Mouse (Mus musculus): Measurements from ENCODE around the gene Thap4. TPM values are rescaled to one million over a fixed set of nuclear protein-coding genes. Genes with fewer than 3 reads are reported as not detected.
A peak's percentile ranks its signal among the peaks of the same experiment; 100 is the strongest.

Gene Thap4
- polyA plus RNA-seq (2014; fragmentation: Nextera tagmentation; extraction: Ambion mirVana) = 58.6 and 64.8 TPM in 2 replicates

DNA sequence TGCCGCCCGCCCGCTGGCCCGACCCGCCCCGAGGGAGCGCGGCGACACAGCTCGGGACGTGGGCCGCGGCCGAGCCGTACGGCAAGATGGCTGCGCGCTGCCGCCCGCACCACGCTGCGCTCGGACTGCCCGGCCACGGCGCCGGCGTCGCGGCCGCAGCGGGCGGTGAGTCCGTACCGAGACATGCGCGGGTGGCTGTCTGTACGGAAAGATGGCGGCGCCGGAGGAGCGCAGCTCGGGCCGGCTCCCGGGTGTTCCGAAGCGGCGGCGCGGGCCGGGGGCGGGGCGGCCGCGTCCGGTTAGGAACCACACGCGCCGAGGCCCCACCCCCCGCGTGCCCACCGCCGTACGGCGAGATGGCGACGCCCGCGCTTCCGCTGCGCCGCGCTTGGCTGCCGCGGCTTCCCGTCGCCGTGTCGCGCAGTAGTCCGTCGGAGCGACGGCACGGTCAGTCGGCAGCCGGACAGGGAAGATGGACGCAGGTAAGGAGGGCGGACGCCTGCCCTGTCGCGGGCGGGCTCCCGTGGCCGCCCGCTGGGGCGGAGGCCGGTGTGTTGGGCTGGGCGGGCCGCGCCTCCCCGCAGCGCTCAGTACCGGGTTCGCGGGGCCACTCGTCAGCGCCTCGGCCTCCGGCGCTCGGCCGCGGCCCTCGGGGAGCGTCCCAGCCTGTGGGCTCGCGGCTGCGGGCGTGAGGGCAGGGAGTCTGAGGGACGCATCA lies at the start of gene Thap4:
TSS of gene Thap4 (minus strand) at position 292 of the 718 bp plus-strand sequence.
- WGBS = under 1% methylated on average over 94 of the region's 121 CpGs
- Histone ChIP-seq H3K4me3 (ENCODE audit: low read length) (peak within 1 kb of the TSS; percentile 75), H3K4me1 (ENCODE audit: control insufficient read depth, insufficient read depth, low read length) (peaks cover 7% of the 10 kb centered on the region; the same call in 1 of the 2 replicates), H3K36me3 (ENCODE audit: control insufficient read depth, insufficient read depth, low read length) (peaks cover 10% of the 10 kb centered on the region), H3K4me2 (replicated peaks; ENCODE audit: low read depth, low read length) (peak within 1 kb of the TSS; percentile 80), H3K9ac (ENCODE audit: low read depth, low read length) (peak within 1 kb of the TSS; percentile 90), H3K27ac (ENCODE audit: low read depth, low read length) (peak within 1 kb of the TSS; percentile 88), H3K27me3 (ENCODE audit: control insufficient read depth, insufficient read depth, low read length) (no peaks in the 10 kb centered on the region), H3K9me3 (ENCODE audit: control insufficient read depth, low read length) (no peaks in the 10 kb centered on the region)
- ATAC-seq (ENCODE audit: low FRiP score, low TSS enrichment) = peak; percentile 91

DNA sequence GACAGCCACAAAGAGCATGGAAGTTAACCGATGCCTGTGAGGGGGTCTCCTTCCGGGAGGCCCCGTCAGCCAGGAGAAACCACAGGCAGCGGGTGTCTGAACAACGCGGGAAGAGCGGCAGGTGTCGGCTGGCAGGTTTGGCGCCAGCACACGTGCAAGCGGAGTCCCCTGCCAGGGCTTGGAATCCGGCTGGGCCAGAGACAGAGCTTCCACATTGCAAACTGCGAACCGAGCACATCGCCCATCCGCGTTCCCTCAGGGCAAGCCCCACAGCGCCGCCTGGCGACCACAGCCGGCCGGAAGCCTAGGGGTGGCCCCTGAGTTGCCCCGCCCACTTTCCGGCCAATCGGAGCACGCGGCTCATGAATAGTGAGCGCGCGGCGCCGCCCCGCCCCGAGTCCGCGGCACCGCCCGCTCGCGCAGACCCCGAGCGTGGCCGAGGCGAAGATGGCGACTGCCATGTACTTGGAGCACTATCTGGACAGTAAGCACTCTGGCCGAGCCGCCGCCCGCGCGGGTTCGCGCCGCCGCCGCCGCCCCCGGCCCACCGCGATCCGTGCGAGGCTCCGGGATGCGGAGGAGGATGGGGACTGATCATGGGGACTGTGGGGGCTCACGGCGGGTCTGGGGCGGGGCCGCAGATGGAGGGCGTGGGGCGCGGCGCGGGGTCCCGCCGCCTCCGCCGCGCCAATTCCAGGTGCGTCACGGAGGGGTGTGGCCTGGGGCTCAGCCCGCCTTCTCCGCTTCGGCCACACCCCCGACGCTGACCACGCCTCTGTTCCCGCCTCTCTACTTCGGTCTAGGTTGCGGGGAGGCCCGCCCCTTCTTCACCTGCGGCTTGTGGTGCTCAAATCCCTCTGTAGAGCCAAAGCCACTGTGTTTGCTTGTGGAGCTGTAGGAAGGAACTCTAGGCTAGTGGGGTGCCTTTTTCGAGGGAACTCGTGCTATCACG lies 49.2 kb upstream of the Thap4 start, which contains the start of gene Ing5:
TSS of gene Ing5 (plus strand) at position 410 of the 952 bp plus-strand sequence.
- Histone ChIP-seq H3K4me1 (ENCODE audit: control insufficient read depth, insufficient read depth, low read length) (peaks cover 22% of the 10 kb centered on the region), H3K27ac (ENCODE audit: low read depth, low read length) (peak within 1 kb of the TSS; percentile 95), H3K4me3 (ENCODE audit: low read length) (peak within 1 kb of the TSS; percentile 81), H3K4me2 (replicated peaks; ENCODE audit: low read depth, low read length) (peak within 1 kb of the TSS; percentile 69), H3K27me3 (ENCODE audit: control insufficient read depth, insufficient read depth, low read length) (no peaks in the 10 kb centered on the region), H3K9ac (ENCODE audit: low read depth, low read length) (peak within 1 kb of the TSS; percentile 91), H3K9me3 (ENCODE audit: control insufficient read depth, low read length) (no peaks in the 10 kb centered on the region), H3K36me3 (ENCODE audit: control insufficient read depth, insufficient read depth, low read length) (peaks cover 45% of the 10 kb centered on the region)
- WGBS = under 1% methylated on average over 89 of the region's 94 CpGs
- peak; percentile 95 for ATAC-seq (ENCODE audit: low FRiP score, low TSS enrichment)

DNA sequence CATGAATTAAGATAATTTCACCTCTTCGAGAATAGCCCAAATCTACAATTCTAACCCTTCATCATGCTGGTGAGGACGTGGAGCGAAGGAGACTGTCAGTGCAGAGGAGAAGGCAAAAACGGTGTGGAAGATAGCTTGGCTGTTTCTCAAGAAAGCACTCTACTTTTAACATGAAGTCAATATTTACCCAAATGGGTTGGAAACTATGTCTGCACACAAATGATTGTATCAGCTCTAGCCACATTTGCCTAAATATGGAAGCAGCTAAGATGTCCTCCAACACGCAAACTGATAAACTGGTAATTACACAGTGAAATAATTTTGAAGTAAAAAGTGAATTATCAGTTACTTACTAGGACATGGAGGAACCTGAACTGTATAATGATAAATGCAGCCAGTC lies 48.1 kb upstream of the Thap4 start:
- H3K9me3 ChIP-seq (ENCODE audit: control insufficient read depth, low read length) = no peaks in the 10 kb centered on the region
- H3K4me2 ChIP-seq (replicated peaks; ENCODE audit: low read depth, low read length) = peak overlapping the region; percentile 69
- no peaks in the 10 kb centered on the region for H3K27me3 ChIP-seq (ENCODE audit: control insufficient read depth, insufficient read depth, low read length)
- ATAC-seq (ENCODE audit: low FRiP score, low TSS enrichment) = no peak
- no peak overlapping the region; the same call in 1 of the 2 replicates for H3K9ac ChIP-seq (ENCODE audit: low read depth, low read length)
- H3K4me1 ChIP-seq (ENCODE audit: control insufficient read depth, insufficient read depth, low read length) = peaks cover 22% of the 10 kb centered on the region
- H3K36me3 ChIP-seq (ENCODE audit: control insufficient read depth, insufficient read depth, low read length) = peaks cover 44% of the 10 kb centered on the region
- WGBS = 85% methylated on average over 5 of the region's 5 CpGs
- H3K4me3 ChIP-seq (ENCODE audit: low read length) = peak overlapping the region; percentile 81; the same call in 1 of the 2 replicates
- H3K27ac ChIP-seq (ENCODE audit: low read depth, low read length) = no peak overlapping the region

DNA sequence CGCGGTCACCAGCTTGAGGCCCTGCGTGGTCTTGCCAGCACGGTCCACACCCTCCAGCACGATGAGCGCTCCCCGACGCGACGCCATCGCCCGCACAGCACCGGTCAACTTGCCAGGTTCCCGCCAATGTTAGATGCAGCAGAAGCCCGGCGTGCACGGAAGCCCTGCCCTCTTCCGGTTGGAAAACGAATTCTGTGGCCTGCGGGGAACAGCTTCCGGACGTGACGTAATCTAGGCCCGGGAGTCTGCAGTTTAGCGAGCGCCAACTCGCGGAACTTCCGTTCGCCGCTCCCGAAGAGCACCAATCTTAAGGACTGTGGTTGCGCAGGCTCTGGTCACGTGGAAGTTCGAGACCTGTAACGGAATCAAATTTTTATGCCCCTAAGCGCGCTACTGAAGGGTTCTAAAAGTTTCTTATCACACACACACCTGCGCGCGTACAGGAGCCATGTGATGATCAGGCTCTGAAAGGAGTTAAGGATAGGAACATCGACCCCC lies 47.1 kb upstream of the Thap4 start, which contains the start of gene Dtymk:
TSS of gene Dtymk (minus strand) at position 194 of the 498 bp plus-strand sequence.
- Histone ChIP-seq H3K27ac (ENCODE audit: low read depth, low read length) (peak within 1 kb of the TSS; percentile 91), H3K9ac (ENCODE audit: low read depth, low read length) (peak within 1 kb of the TSS; percentile 81), H3K36me3 (ENCODE audit: control insufficient read depth, insufficient read depth, low read length) (peaks cover 44% of the 10 kb centered on the region), H3K4me1 (ENCODE audit: control insufficient read depth, insufficient read depth, low read length) (peaks cover 22% of the 10 kb centered on the region), H3K4me2 (replicated peaks; ENCODE audit: low read depth, low read length) (peak within 1 kb of the TSS; percentile 69), H3K9me3 (ENCODE audit: control insufficient read depth, low read length) (no peaks in the 10 kb centered on the region), H3K4me3 (ENCODE audit: low read length) (peak within 1 kb of the TSS; percentile 75), H3K27me3 (ENCODE audit: control insufficient read depth, insufficient read depth, low read length) (no peaks in the 10 kb centered on the region)
- under 1% methylated on average over 42 of the region's 42 CpGs for WGBS
- peak; percentile 52 for ATAC-seq (ENCODE audit: low FRiP score, low TSS enrichment)

DNA sequence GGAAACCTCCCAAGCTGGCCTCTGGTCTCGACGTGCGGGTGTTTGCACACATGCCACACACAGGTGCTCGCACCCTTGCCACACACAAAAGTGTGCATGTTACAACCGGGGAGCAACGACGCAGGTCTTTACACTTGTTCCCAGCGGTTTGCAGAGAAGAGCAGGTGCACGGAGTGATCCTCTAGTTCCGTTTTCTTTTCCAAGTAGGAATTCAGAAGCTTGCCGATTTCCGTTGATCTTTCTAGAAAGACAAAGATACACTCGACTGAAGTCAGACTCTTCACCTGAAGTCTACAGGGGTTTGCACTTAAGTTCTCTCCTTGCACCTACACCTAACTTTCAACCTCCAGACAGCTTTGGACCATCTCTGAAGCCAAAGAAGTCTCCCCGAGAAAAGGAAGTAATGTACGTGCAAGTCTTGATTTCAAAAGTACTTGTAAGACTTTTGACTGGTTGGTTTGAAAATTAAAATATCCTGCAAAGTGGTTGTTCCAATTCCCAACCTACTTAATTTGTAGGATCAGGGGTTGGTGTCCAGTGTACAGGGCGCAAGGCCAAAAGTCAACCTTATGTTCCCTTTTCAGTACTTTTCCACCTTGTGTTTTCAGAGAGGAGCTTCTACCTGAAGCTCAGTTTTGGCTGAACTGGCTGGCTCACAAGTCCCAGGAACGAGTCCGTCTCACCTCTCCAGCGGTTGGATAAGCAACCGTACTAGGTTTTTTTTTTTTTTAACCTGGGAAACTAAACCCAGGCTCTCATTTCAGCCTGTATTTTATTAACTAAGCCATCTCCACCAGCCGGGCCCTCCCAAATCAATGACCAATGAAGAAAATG lies 46.2 kb upstream of the Thap4 start:
- Histone ChIP-seq H3K27ac (ENCODE audit: low read depth, low read length) (peak overlapping the region; percentile 86; the same call in 1 of the 2 replicates), H3K4me3 (ENCODE audit: low read length) (peak overlapping the region; percentile 75)
- 73% methylated on average over 21 of the region's 21 CpGs for WGBS

DNA sequence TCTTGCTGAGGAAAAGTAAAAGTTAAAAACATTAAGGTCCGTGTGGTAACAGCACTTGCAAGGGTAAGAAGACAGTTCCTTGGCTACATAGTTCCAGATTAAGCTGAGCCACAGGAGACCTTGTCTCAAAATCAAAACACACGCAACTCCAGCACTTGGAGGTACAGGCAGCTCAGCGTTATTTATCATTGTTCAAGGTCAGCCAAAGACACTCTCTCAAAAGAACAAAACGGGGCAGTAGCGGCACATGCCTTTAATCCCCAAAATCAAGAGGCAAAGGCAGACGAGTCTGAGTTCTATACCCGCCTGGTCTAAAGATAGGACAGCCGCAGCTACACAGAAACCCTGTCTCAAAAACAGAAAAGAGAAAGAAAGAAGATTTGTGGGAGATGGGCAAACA lies 41.2 kb upstream of the Thap4 start:
- Histone ChIP-seq H3K4me2 (replicated peaks; ENCODE audit: low read depth, low read length) (no peak overlapping the region), H3K9me3 (ENCODE audit: control insufficient read depth, low read length) (no peaks in the 10 kb centered on the region), H3K27me3 (ENCODE audit: control insufficient read depth, insufficient read depth, low read length) (no peaks in the 10 kb centered on the region), H3K9ac (ENCODE audit: low read depth, low read length) (no peak overlapping the region), H3K27ac (ENCODE audit: low read depth, low read length) (no peak overlapping the region), H3K36me3 (ENCODE audit: control insufficient read depth, insufficient read depth, low read length) (peaks cover 76% of the 10 kb centered on the region), H3K4me1 (ENCODE audit: control insufficient read depth, insufficient read depth, low read length) (no peaks in the 10 kb centered on the region), H3K4me3 (ENCODE audit: low read length) (no peak overlapping the region)
- 87% methylated on average over 8 of the region's 8 CpGs for whole genome bisulfite sequencing
- ATAC-seq (ENCODE audit: low FRiP score, low TSS enrichment) = no peak

More for the DNA sequence above, 46.2 kb upstream of the Thap4 start:
- Histone ChIP-seq H3K4me2 (replicated peaks; ENCODE audit: low read depth, low read length) (peak overlapping the region; percentile 64), H3K9me3 (ENCODE audit: control insufficient read depth, low read length) (no peaks in the 10 kb centered on the region), H3K4me1 (ENCODE audit: control insufficient read depth, insufficient read depth, low read length) (peaks cover 22% of the 10 kb centered on the region), H3K27me3 (ENCODE audit: control insufficient read depth, insufficient read depth, low read length) (no peaks in the 10 kb centered on the region), H3K36me3 (ENCODE audit: control insufficient read depth, insufficient read depth, low read length) (peaks cover 35% of the 10 kb centered on the region), H3K9ac (ENCODE audit: low read depth, low read length) (peak overlapping the region; percentile 81)
- no peak for ATAC-seq (ENCODE audit: low FRiP score, low TSS enrichment)

DNA sequence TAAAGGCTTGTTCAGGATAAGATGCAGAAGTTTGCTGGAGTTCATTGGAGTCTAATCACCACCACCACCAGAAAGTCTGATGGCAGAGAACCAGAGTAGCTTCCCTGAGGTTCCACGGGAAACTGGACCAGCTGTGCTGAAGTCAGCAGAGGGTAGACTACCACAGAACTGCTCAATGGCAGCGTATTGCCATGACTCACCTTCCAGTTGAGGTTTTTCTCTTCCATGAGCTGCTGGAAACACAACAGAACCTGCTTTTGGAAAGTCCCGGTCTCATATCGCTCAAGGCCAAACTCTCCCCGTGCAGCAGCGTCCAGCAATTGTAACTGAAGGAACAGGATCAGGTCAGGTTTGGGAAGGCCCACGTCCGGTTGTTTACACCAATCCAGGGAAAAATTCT lies 39.9 kb upstream of the Thap4 start:
- H3K27me3 ChIP-seq (ENCODE audit: control insufficient read depth, insufficient read depth, low read length) = no peaks in the 10 kb centered on the region
- no peak overlapping the region for H3K27ac ChIP-seq (ENCODE audit: low read depth, low read length)
- H3K9me3 ChIP-seq (ENCODE audit: control insufficient read depth, low read length) = no peaks in the 10 kb centered on the region
- 94% methylated on average over 8 of the region's 8 CpGs for WGBS
- peaks cover 70% of the 10 kb centered on the region for H3K36me3 ChIP-seq (ENCODE audit: control insufficient read depth, insufficient read depth, low read length)
- ATAC-seq (ENCODE audit: low FRiP score, low TSS enrichment) = no peak
- H3K4me2 ChIP-seq (replicated peaks; ENCODE audit: low read depth, low read length) = no peak overlapping the region
- H3K4me1 ChIP-seq (ENCODE audit: control insufficient read depth, insufficient read depth, low read length) = no peaks in the 10 kb centered on the region
- H3K4me3 ChIP-seq (ENCODE audit: low read length) = no peak overlapping the region
- no peak overlapping the region for H3K9ac ChIP-seq (ENCODE audit: low read depth, low read length)

DNA sequence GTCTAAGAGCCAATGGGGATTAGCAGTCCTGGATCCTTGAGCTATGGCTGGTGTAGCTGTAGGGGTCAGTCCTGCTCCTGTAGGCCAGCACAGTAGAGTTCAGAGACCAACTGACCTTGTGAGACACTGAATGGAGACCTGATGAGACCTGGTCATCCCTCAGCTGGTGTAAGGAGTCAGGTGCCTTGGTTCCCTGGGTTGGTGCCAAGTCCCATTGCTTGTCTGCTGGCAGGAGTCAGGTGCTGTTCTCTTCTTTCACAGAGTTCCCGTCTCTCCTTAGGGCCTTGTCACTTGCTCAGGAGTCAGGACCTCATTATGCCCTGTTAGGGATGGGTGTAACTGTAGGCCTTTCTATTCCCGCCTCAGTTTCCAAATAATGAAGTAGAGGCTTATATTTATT lies 32.2 kb upstream of the Thap4 start:
- H3K27me3 ChIP-seq (ENCODE audit: control insufficient read depth, insufficient read depth, low read length) = no peaks in the 10 kb centered on the region
- no peak overlapping the region for H3K9ac ChIP-seq (ENCODE audit: low read depth, low read length)
- H3K4me2 ChIP-seq (replicated peaks; ENCODE audit: low read depth, low read length) = no peak overlapping the region
- H3K4me3 ChIP-seq (ENCODE audit: low read length) = no peak overlapping the region
- H3K36me3 ChIP-seq (ENCODE audit: control insufficient read depth, insufficient read depth, low read length) = peaks cover 81% of the 10 kb centered on the region
- no peaks in the 10 kb centered on the region for H3K9me3 ChIP-seq (ENCODE audit: control insufficient read depth, low read length)
- 86% methylated on average over 2 of the region's 2 CpGs for WGBS
- ATAC-seq (ENCODE audit: low FRiP score, low TSS enrichment) = no peak
- no peaks in the 10 kb centered on the region for H3K4me1 ChIP-seq (ENCODE audit: control insufficient read depth, insufficient read depth, low read length)
- no peak overlapping the region for H3K27ac ChIP-seq (ENCODE audit: low read depth, low read length)
